Mouse (Mus musculus): ENCODE measurements around the gene Irs3. TPM values are rescaled to one million over a fixed set of nuclear protein-coding genes. Genes with fewer than 3 reads are reported as not detected.

Irs3 gene
- total RNA-seq, 2 experiments from 2014 or later = 0.87 to 1.5 TPM

Other genes starting within 250 kb of the Irs3 start
- gene Zan, start 168.7 kb downstream of the Irs3 start, total RNA-seq (2021) = not detected
- 10 to 100 TPM; 13.9 to 15.0 TPM for gene Pop7, start 143.2 kb downstream of the Irs3 start, total RNA-seq (2021)
- gene Gigyf1, start 127.2 kb downstream of the Irs3 start, total RNA-seq (2021) = 10 to 100 TPM; 31.2 to 32.5 TPM
- not detected for gene Epo, start 112.5 kb downstream of the Irs3 start, total RNA-seq (2021)
- 100 to 1,000 TPM; 233 to 247 TPM for gene Gnb2, start 112.2 kb downstream of the Irs3 start, total RNA-seq (2021)
- gene Actl6b, start 92.2 kb downstream of the Irs3 start, total RNA-seq (2021) = not detected
- not detected for gene Tfr2, start 75.9 kb downstream of the Irs3 start, total RNA-seq (2021)
- gene Mospd3, start 44.7 kb downstream of the Irs3 start, total RNA-seq (2021) = 10 to 100 TPM in 1 of 2 experiments, 1 to 10 TPM in 1; 9.1 to 14.1 TPM
- 10 to 100 TPM; 43.9 to 47.5 TPM for gene Pcolce, start 31.9 kb downstream of the Irs3 start, total RNA-seq (2021)
- gene Fbxo24, start 16.7 kb downstream of the Irs3 start, total RNA-seq (2021) = under 1 TPM; 0.32 to 0.44 TPM
- gene Lrch4, start 16.6 kb downstream of the Irs3 start, total RNA-seq (2021) = 10 to 100 TPM; 17.5 to 19.1 TPM
- 1 to 10 TPM; 2.9 to 4.2 TPM for gene Gm20605, start 16.5 kb downstream of the Irs3 start, total RNA-seq (2021)
- gene Sap25, start 4.4 kb downstream of the Irs3 start, total RNA-seq (2021) = 1 to 10 TPM; 2.2 to 2.6 TPM
- 10 to 100 TPM; 16.9 to 23.0 TPM for gene Agfg2, start 39.0 kb upstream of the Irs3 start, total RNA-seq (2021)
- 1 to 10 TPM in 1 of 2 experiments, under 1 TPM in 1; 0.79 to 1.1 TPM for gene Nyap1, start 95.9 kb upstream of the Irs3 start, total RNA-seq (2021)
- 100 to 1,000 TPM; 240 to 253 TPM for gene Tsc22d4, start 100.0 kb upstream of the Irs3 start, total RNA-seq (2021)
- gene Ppp1r35, start 133.1 kb upstream of the Irs3 start, total RNA-seq (2021) = 10 to 100 TPM in 1 of 2 experiments, 1 to 10 TPM in 1; 9.9 to 12.0 TPM
- gene Mepce, start 141.9 kb upstream of the Irs3 start, total RNA-seq (2021) = 10 to 100 TPM; 24.2 to 28.7 TPM
- under 1 TPM; 0.22 to 0.72 TPM for gene Zcwpw1, start 142.1 kb upstream of the Irs3 start, total RNA-seq (2021)
- 1 to 10 TPM; 1.5 to 1.7 TPM for gene Pilra, start 190.6 kb upstream of the Irs3 start, total RNA-seq (2021)
- 1 to 10 TPM; 1.3 to 2.3 TPM for gene Pilrb1, start 212.4 kb upstream of the Irs3 start, total RNA-seq (2021)
- gene Pilrb2, start 226.1 kb upstream of the Irs3 start, total RNA-seq (2021) = under 1 TPM in 1 of 2 experiments, not detected in 1; 0.74 TPM